Mouse (Mus musculus) heart, adult 2 months (tissue): ENCODE measurements around the gene Drosha.

Source experiments
- CTCF ChIP-seq: fragments of 200-600 bp; IDR thresholded peaks from 2 replicates; pipeline ENCODE4 v1.8.1; 2022; ENCODE audit warnings: antibody characterized with exemption, mild to moderate bottlenecking, moderate library complexity
- EP300 ChIP-seq: fragments of 200-500 bp; IDR thresholded peaks from 2 replicates; pipeline ENCODE4 v1.6.1; 2011; ENCODE audit warnings: low read depth, low read length, control low read depth; ENCODE audit not compliant: insufficient read depth

DNA sequence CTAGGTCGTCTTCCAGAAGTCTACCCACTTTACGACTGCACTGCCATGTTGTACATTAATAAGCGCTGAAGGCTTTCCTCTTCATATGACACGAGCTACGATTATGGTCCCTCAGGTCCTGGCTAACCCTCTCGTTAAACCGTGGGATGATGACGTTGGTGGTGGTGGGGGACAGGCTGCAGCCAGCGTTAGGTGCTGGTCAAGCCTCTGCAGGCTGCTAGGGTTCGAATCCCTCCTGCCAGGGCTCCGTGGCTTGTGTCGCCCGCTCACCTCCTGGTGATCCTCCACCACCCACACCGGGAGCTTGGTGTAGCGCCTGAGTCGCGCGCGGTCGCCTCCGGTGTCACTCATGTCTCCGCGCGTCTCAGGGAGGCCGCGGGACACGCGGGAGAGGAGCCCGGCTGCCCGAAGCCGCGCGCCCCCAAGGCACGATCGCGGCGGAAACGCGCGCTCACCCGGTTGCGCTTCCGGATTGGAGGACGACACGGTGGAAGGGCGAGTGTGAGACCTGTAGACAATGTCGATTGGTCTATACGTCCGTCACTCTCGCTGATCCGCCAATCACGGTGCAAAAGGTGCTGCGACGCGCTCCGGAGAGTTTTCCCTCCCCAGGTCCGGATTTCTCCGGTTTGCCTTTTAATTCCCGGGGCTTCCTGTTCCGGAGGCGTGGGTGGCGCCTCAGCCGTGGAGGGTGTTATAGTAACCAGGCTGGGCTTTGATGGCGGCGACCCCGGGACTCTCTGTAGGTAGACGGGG is at the start of gene Drosha, which contains the start of gene 6030458C11Rik:
- TF ChIP-seq CTCF: no peak
- 0 out of 2 replicates have a peak, but pooled peaks have one; percentile 44 for TF ChIP-seq EP300
